Mouse (Mus musculus) lung, postnatal 4 days (tissue): ENCODE results near the gene Zcchc17.

Experiments
- DNase-seq, 2 experiments: peaks; one replicate each; pipeline ENCODE4 v3.0.0; 2021

Zcchc17 gene

DNA sequence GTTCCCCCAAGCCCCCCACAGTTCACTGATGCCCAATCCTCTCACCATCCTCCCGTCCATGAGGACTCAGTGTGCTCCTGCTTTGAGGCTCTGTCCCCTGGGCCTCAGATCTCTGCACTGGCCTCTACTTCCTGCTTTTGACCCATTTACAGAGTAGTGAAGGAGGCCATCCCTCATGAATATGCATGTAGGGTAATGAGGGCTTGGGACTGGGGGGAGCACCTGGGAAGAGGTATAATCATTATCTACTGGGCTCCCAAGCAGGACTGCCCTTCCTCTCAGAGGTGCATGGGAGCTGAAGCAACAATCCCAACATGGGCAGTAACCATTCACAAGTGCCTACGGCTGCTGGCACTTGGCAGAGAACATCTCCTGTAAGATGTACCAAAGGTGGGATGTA, 80.6 kb downstream of the Zcchc17 start, which contains the start of gene Serinc2:
Serinc2 (minus strand) TSS at position 101 of the 400 bp plus-strand sequence.
- no peak for DNase-seq

DNA sequence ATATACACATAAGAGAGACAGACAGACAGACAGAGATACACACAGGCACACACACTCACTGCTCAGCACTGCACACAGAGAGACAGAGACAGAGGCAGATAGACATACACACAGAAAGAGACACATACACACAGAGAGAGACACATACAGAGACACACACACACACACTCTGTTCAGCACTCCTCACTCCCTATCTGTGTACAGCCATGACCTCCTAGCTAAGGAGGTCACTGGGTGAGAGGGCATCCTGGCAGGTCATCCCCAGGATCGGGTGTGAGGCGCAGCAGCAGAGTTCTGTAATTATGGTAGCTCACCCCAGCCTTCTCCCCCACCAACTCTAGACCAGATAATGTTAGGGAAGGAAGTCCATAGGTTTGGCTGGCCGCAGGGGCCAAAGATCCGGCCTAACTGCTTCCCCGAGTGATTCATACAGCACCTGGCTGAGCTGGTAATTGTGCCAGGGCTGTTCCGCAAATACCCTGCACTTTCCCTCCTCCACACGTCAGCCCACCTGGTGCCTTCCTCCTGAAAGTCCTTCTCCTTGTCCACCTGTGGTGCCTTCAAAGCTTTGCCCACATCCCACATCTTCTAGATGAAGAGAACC, 83.1 kb downstream of the Zcchc17 start:
- no peak for DNase-seq

DNA sequence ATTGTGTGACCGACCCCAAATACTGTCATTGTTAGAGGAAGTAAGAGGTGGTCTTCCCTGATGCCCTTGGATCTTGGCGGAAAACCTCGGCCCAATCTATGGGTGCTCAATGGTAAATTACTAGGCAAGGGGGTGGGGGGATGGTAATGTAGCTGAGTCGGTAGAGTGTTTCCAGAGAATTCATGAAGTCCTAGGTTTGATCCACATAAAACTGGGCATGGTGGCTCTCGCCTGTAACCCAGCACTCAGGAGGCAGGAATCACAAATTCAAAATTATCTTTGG, 84.0 kb downstream of the Zcchc17 start:
- no peak for DNase-seq

- DNase-seq, result peak; percentile 44 to 47
These were observed 84.5 kb downstream of the Zcchc17 start for GRCm38 (mm10) chr4:130275016-130275822.

DNA sequence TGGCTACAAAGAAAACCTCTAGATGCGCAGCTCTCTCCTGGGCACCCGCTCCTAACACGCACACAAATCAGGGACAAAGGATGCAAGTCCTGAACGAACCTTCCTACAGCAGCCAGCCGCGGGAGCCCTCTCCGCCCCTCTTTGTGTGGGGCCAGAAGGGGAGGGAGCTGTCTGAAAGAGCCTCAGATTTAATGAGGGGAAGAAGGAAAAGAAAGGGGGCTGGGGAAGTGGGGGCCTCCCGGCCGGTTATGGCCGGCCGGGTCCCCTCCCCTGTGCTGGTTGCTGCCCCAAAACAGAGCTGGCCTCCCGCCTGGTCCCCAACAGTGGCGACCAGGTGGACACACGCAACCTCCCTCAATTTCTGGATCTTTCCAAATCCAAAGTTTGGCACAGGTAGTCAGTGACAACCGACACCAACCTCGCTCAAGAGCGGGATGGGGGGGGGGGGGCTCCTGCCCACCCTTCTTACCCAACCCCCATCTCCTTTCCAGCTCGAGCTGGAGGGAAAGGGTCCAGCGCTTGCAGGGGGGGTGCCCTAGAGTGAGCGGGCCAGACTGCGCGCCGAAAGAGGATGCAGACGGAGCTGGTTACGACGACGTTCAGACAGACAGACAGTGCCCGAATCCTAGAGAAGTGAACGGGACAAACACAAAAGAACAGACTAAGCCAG, 85.3 kb downstream of the Zcchc17 start:
- no peak for DNase-seq

GRCm38 (mm10) chr4:130273698-130274345, 85.9 kb downstream of the Zcchc17 start:
- no peak for DNase-seq

DNA sequence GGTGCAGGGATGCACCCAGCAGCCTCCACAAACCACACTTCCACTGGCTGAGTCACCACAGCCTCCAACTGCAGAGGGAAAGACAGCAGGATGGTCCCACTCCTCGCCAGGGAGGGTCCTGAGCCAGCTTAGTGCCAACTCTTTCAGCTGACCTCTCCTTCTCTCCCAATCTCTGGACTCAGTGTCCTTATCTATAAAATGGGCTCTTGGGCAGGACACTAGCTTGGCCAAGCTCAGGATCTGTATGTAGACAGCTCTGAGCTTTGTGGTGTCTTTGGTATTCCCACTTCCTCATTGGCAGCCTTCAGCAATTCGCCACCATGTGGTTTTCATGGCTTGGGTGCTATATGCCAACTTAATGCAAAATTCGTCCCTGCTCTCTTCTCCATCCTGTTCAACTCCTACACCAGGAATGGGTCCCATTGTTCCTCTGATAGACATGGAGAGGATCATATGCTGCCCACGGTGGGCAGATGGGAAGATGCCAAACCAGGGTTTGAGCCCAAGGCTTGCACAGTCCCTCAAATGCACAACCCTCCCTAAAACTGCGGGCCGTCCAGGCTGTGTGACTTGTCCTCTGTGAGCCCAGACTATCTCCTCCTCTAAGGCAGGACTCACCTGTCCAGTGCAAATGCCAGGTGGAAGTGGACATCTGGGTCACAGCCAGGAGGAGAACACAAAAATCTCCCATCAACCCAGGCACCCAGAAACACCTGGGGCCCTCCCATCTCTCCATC, 89.0 kb downstream of the Zcchc17 start:
- DNase-seq, result no peak

DNA sequence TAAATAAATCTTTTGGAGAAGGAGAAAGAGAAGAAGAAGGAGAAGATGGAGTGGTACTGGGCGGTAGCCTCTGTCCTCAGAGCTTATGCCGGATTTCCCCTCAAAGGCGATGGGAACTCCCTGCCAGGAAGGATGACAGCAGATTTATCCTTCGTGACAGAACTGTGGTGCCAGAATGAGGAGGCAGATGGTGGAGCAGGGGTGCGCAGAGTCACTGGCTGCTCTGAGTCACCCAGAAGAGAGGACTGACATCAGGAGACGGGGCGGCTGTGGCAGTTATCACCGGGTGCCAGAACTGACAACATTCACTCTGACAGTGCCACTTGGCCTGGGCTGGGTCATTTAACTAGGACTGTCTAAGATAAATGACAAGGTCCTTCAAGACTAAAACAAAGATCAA, 89.7 kb downstream of the Zcchc17 start:
- no peak for DNase-seq

GRCm38 (mm10) chr4:130268736-130269135, 91.0 kb downstream of the Zcchc17 start:
- DNase-seq, result no peak

DNA sequence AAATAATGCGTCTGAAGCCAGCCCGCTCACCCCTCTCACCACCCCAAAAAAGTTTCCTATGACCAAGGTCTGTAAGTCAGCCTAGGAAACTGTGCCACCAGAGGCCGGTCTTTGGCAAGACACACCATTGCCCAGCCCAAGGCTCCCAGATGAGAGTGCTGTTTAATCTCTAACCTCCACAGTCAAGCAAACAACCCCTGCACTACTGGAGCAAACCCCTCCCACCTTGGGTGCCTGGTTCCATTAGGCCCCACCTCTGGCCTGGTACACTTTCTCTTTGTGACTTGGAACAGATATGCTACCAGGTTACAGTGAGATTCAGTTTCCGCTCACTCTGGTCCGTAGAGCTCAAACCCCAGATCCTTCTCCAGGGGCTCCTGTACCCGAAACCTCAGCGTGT, 92.7 kb downstream of the Zcchc17 start:
- peak in 1 of 2 experiments; percentile 43 for DNase-seq

GRCm38 (mm10) chr4:130266601-130267000, 93.1 kb downstream of the Zcchc17 start:
- no peak for DNase-seq
